Mouse (Mus musculus) embryonic facial prominence, embryonic 10.5 days (tissue): ENCODE measurements around the gene Fntb. TPM values are rescaled to one million over a fixed set of nuclear protein-coding genes. Genes with fewer than 3 reads are reported as not detected.
A peak's percentile ranks its signal among the peaks of the same experiment; 100 is the strongest.

Source experiments
- DNase-seq: peaks from one replicate; pipeline ENCODE4 v3.0.0-alpha.2; 2017; ENCODE audit warnings: low spot score
- H3K27ac ChIP-seq: fragments of 300-500 bp; sonication (generic); replicated peaks from 2 replicates; pipeline ENCODE4 v1.5.1; 2016; ENCODE audit warnings: mild to moderate bottlenecking
- H3K27me3 ChIP-seq: fragments of 300-500 bp; sonication (generic); replicated peaks from 2 replicates; pipeline ENCODE4 v1.6.1; 2016; ENCODE audit warnings: low read depth, mild to moderate bottlenecking; ENCODE audit not compliant: poor library complexity, severe bottlenecking
- H3K36me3 ChIP-seq: fragments of 300-500 bp; sonication (generic); replicated peaks from 2 replicates; pipeline ENCODE4 v1.6.1; 2016; ENCODE audit warnings: mild to moderate bottlenecking, moderate library complexity
- H3K4me1 ChIP-seq: fragments of 300-500 bp; sonication (generic); 2 replicates; pipeline ENCODE4 v1.6.1; 2016
- H3K4me3 ChIP-seq: fragments of 300-500 bp; sonication (generic); 2 replicates; pipeline ENCODE4 v1.5.1; 2016; ENCODE audit warnings: mild to moderate bottlenecking, moderate library complexity
- H3K9me3 ChIP-seq: fragments of 300-500 bp; sonication (generic); 2 replicates; pipeline ENCODE4 v1.6.1; 2016; ENCODE audit warnings: mild to moderate bottlenecking
- WGBS: fragments of 180-500 bp; shearing (Covaris S2); methylation state at CpG from one replicate; pipeline ENCODE4 v1.1.7; 2016; 5-methylcytosine and 5-hydroxymethylcytosine counted together
- polyA plus RNA-seq: library from polyadenylated mRNA; unstranded; fragments of >200 nt; fragmentation: Nextera tagmentation; extraction: Ambion mirVana; gene quantifications from 2 replicates; pipeline ENCODE4 v1.2.1, GENCODE M21; 2016

The Fntb gene
- polyA plus RNA-seq, 1 experiment from 2014 or later: 50.4 TPM

DNA sequence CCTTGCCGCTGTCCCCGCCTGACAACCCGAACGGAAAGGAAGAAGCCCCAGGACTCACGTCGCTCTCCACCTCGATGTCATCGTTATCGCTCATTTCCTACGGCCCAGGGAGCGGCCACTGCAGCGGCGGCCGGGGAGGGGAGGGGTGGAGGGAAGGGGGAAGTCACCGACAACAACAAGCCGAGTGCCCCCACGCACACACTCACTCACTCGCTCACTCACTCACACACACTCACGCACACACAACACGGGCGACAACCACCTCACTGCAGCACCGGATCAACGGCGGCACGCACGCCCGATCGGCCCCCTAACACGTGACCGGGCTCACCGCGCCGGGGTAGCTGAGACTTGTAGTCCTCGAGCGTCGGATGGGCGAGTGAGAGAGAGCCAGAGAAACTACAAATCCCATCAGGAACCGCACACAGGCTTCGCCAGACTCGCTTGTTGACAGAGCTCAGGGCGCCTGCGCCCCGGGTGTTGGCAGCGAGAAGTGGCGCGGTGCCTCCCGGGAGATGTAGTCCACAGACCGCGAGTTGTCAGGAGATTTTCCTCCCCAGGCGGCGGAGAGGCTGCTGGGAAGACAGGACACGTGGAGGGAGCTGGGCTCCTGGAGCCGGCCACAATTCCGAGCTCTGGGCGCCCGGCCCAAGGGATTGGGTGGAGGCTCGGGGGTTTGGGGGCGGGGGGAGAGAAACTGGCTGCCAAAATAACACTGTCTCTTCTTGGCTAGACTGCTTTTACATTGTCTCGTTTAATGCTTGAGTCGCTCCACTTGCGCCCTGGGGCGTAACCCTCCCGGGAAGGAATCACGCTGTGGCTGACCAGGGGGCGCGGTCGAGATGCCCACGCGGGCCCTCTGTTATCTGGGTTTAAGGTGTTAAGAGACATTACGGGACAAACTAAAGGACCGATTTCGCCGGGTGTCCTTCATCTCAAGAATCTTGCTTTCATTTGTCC, 196.8 kb downstream of the Fntb start, which contains the start of gene Max:
TSS of gene Max (minus strand) at position 270 of the 960 bp plus-strand sequence.
- H3K27me3 ChIP-seq: no peaks in the 10 kb centered on the region
- peak within 1 kb of the TSS; percentile 87 for H3K27ac ChIP-seq
- peaks cover 29% of the 10 kb centered on the region for H3K4me1 ChIP-seq
- under 1% methylated on average over 73 of the region's 73 CpGs for WGBS
- H3K9me3 ChIP-seq: no peaks in the 10 kb centered on the region
- peak within 1 kb of the TSS; percentile 96 for H3K4me3 ChIP-seq
- H3K36me3 ChIP-seq: peaks cover 29% of the 10 kb centered on the region
- DNase-seq: peak; percentile 99

DNA sequence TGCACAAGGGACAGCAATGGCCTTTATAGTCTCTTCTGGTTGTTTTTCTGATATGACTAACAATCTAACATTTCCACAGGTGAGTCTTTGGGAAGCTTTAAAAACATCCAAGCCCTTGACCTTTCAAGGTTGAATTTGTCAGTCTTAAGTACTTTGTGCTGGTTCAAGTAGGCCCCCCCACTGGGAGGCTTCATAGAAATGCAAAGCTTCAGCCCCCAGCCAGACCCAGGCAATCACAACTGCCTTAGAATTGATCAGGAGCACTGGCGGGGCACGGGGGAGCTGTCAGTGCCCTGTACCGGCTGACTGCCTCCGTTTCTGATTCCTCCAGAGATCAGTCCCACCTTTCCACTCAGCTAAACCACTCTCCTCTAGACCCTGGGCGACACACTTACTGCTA, 199.7 kb downstream of the Fntb start:
- peaks cover 29% of the 10 kb centered on the region for H3K4me1 ChIP-seq
- 17% methylated on average over 5 of the region's 5 CpGs for WGBS
- H3K9me3 ChIP-seq: no peaks in the 10 kb centered on the region
- H3K27ac ChIP-seq: no peak overlapping the region
- no peak for DNase-seq
- peaks cover 2% of the 10 kb centered on the region for H3K36me3 ChIP-seq
- H3K4me3 ChIP-seq: no peak overlapping the region
- no peaks in the 10 kb centered on the region for H3K27me3 ChIP-seq

DNA sequence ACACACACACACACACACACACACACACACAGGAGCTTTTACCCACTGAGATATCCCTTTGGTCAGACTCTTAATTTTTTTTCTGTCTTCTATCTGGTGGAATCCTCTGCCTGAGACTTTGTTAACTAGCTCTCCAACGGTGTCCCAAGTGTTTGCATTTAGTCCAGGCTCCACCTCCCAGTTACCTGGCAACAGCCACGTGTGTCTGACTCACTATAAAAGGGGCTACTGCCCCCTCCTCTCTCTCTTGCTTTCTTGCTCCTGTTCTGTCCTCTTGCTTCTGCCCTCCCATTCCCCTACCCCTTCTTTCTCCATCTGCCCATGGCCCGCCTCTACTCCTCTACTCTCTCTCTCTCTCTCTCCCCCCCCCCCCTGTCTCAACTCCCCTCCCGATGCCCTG, 200.5 kb downstream of the Fntb start:
- DNase-seq: peak; percentile 38
- no peaks in the 10 kb centered on the region for H3K9me3 ChIP-seq
- peaks cover 25% of the 10 kb centered on the region for H3K4me1 ChIP-seq
- H3K36me3 ChIP-seq: no peaks in the 10 kb centered on the region
- H3K27me3 ChIP-seq: no peaks in the 10 kb centered on the region
- no peak overlapping the region for H3K27ac ChIP-seq
- H3K4me3 ChIP-seq: no peak overlapping the region
- WGBS: 9% methylated on average over 4 of the region's 4 CpGs

Other genes starting within 250 kb of the Fntb start
- gene Plekhg3, start 234.7 kb upstream of the Fntb start, polyA plus RNA-seq: 3.3 and 3.9 TPM in 2 replicates
- gene Sptb, start 55.0 kb upstream of the Fntb start, polyA plus RNA-seq: 4.5 and 5.0 TPM in 2 replicates
- 97.1 and 101 TPM in 2 replicates for gene Churc1, start 51 bp upstream of the Fntb start, polyA plus RNA-seq
- 0.55 and 1.3 TPM in 2 replicates for gene Gpx2, start 30.0 kb downstream of the Fntb start, polyA plus RNA-seq
- 15.7 and 17.3 TPM in 2 replicates for gene Rab15, start 57.3 kb downstream of the Fntb start, polyA plus RNA-seq
- gene Max, start 196.6 kb downstream of the Fntb start, polyA plus RNA-seq: 9.8 and 13.1 TPM in 2 replicates